Mouse (Mus musculus): ENCODE results near the gene Usp7. TPM values are rescaled to one million over a fixed set of nuclear protein-coding genes. Genes with fewer than 3 reads are reported as not detected.
"Not testable (repeated sequence)": the region's sequence is repeated elsewhere in the genome, so short reads cannot be mapped to it uniquely, and the experiment has no call there.

Usp7 gene
- polyA plus RNA-seq, 1 experiment from 2014 or later, result 34.2 TPM

DNA sequence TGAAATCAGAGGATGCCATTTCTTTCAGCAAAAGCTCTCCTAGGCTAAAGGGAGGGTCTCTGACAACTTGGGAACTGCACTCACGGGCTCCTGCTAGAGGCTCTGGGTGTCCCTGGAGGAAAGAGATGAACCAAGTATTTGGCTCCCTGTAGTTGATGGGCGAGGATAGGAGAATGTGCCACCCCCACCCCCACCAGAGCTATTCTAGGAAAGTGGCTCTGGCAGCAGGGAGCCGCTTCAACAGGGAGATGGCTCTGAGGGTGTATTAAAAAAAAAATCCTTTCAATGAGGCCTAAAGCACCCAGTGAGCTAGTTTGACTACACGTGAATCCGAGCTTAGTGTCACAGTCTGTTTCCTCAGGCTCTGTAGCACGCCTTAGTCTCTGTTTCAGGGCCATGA is 29.1 kb downstream of the Usp7 start:
- Histone ChIP-seq H3K27me3 (replicated peaks) (no peaks in the 10 kb centered on the region), H3K4me3 (no peak overlapping the region), H3K36me3 (replicated peaks) (no peaks in the 10 kb centered on the region), H3K9me3 (no peaks in the 10 kb centered on the region), H3K4me1 (no peaks in the 10 kb centered on the region), H3K4me2 (no peak overlapping the region), H3K9ac (no peak overlapping the region), H3K27ac (no peak overlapping the region)
- 67% methylated on average over 6 of the region's 6 CpGs for WGBS
- no peak for ATAC-seq (replicated peaks)

DNA sequence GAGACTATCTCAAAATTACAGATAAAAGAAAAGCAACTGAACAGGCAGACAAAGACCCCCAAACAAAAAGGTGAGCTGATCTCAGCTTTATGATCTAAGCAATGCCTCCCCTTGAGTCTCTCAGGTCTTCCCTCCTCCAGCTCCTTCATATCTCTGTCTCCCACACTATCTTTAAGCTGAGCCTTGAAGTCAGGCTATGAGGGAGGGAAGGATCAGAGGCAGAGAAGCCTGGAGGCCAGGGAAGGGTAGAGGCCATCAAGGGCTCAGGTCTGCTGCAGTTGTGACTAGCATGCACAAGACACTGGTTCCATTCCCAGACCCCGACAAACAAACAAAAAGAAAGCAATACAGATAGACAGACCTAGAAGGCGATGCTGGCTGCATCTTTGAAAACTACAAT is 30.2 kb downstream of the Usp7 start:
- H3K36me3 ChIP-seq (replicated peaks), result no peaks in the 10 kb centered on the region
- 95% methylated on average over 2 of the region's 2 CpGs for WGBS
- H3K4me3 ChIP-seq, result no peak overlapping the region
- no peak overlapping the region for H3K4me2 ChIP-seq
- no peak overlapping the region for H3K27ac ChIP-seq
- ATAC-seq (replicated peaks), result no peak
- no peaks in the 10 kb centered on the region for H3K9me3 ChIP-seq
- no peak overlapping the region for H3K9ac ChIP-seq
- no peaks in the 10 kb centered on the region for H3K4me1 ChIP-seq
- H3K27me3 ChIP-seq (replicated peaks), result no peaks in the 10 kb centered on the region

GRCm38 (mm10) chr16:8761005-8761404 is 31.1 kb downstream of the Usp7 start:
- WGBS, result 92% methylated on average over 7 of the region's 7 CpGs
- Histone ChIP-seq H3K4me2 (no peak overlapping the region), H3K9ac (no peak overlapping the region), H3K36me3 (replicated peaks) (no peaks in the 10 kb centered on the region), H3K4me3 (no peak overlapping the region), H3K9me3 (no peaks in the 10 kb centered on the region), H3K27ac (no peak overlapping the region), H3K27me3 (replicated peaks) (no peaks in the 10 kb centered on the region), H3K4me1 (no peaks in the 10 kb centered on the region)
- no peak for ATAC-seq (replicated peaks)

- no peaks in the 10 kb centered on the region for H3K4me1 ChIP-seq
- ATAC-seq (replicated peaks), result no peak
- WGBS, result 72% methylated on average over 3 of the region's 3 CpGs
These were observed 33.1 kb downstream of the Usp7 start for GRCm38 (mm10) chr16:8758979-8759378.

DNA sequence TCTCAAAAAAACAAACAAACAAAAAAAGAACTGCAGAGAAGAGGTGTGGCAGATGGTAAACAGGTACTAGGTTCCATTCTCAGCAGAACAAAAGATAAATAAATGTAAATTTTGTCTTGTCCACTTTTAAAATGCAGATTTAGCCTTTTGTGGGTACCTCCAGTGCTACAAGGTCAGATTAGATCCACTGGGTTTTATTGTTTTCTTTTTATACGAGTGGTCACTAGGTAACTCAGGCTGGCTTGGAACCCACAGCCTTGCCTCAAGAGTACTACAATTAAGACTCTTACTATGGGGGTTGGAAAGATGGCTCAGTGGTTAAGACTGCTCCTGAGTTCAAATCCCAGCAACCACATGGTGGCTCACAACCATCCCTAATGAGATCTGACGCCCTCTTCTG is 33.9 kb downstream of the Usp7 start:
- no peak for ATAC-seq (replicated peaks)
- H3K9ac ChIP-seq, result no peak overlapping the region
- no peak overlapping the region for H3K27ac ChIP-seq
- no peaks in the 10 kb centered on the region for H3K9me3 ChIP-seq
- 79% methylated on average over 2 of the region's 2 CpGs for WGBS
- no peak overlapping the region for H3K4me3 ChIP-seq
- H3K4me2 ChIP-seq, result no peak overlapping the region
- H3K4me1 ChIP-seq, result no peaks in the 10 kb centered on the region
- no peaks in the 10 kb centered on the region for H3K36me3 ChIP-seq (replicated peaks)
- H3K27me3 ChIP-seq (replicated peaks), result no peaks in the 10 kb centered on the region

More at GRCm38 (mm10) chr16:8758979-8759378, 33.1 kb downstream of the Usp7 start:
- Histone ChIP-seq H3K36me3 (replicated peaks) (no peaks in the 10 kb centered on the region), H3K4me3 (no peak overlapping the region), H3K27me3 (replicated peaks) (no peaks in the 10 kb centered on the region), H3K4me2 (no peak overlapping the region), H3K9me3 (no peaks in the 10 kb centered on the region), H3K9ac (no peak overlapping the region), H3K27ac (no peak overlapping the region)

- H3K36me3 ChIP-seq (replicated peaks); H3K4me3 ChIP-seq; H3K4me2 ChIP-seq; H3K27me3 ChIP-seq (replicated peaks); H3K4me1 ChIP-seq; H3K9me3 ChIP-seq; H3K27ac ChIP-seq; H3K9ac ChIP-seq; ATAC-seq (replicated peaks): not testable (repeated sequence)
- whole genome bisulfite sequencing, result 94% methylated on average over 5 of the region's 6 CpGs
These were observed 34.5 kb downstream of the Usp7 start for GRCm38 (mm10) chr16:8757586-8757985.

- Histone ChIP-seq H3K27ac (no peak overlapping the region), H3K4me3 (no peak overlapping the region), H3K9ac (no peak overlapping the region), H3K4me1 (no peaks in the 10 kb centered on the region), H3K9me3 (no peaks in the 10 kb centered on the region), H3K36me3 (replicated peaks) (no peaks in the 10 kb centered on the region), H3K4me2 (no peak overlapping the region), H3K27me3 (replicated peaks) (no peaks in the 10 kb centered on the region)
- no peak for ATAC-seq (replicated peaks)
- WGBS, result 94% methylated on average over 2 of the region's 2 CpGs
These were observed 39.8 kb downstream of the Usp7 start for GRCm38 (mm10) chr16:8752334-8752733.

GRCm38 (mm10) chr16:8751555-8752235 is 40.4 kb downstream of the Usp7 start:
- WGBS, result 78% methylated on average over 5 of the region's 5 CpGs
- no peak overlapping the region for H3K4me2 ChIP-seq
- H3K36me3 ChIP-seq (replicated peaks), result no peaks in the 10 kb centered on the region
- no peak overlapping the region for H3K4me3 ChIP-seq
- no peak overlapping the region for H3K9ac ChIP-seq
- ATAC-seq (replicated peaks), result no peak
- no peaks in the 10 kb centered on the region for H3K9me3 ChIP-seq
- no peak overlapping the region for H3K27ac ChIP-seq
- no peaks in the 10 kb centered on the region for H3K27me3 ChIP-seq (replicated peaks)
- H3K4me1 ChIP-seq, result no peaks in the 10 kb centered on the region

GRCm38 (mm10) chr16:8748904-8749303 is 43.2 kb downstream of the Usp7 start:
- 96% methylated on average over 8 of the region's 8 CpGs for WGBS
- ATAC-seq (replicated peaks), result no peak
- Histone ChIP-seq H3K27me3 (replicated peaks) (no peaks in the 10 kb centered on the region), H3K4me1 (no peaks in the 10 kb centered on the region), H3K9me3 (no peaks in the 10 kb centered on the region), H3K4me2 (no peak overlapping the region), H3K4me3 (no peak overlapping the region), H3K36me3 (replicated peaks) (no peaks in the 10 kb centered on the region), H3K9ac (no peak overlapping the region), H3K27ac (no peak overlapping the region)

DNA sequence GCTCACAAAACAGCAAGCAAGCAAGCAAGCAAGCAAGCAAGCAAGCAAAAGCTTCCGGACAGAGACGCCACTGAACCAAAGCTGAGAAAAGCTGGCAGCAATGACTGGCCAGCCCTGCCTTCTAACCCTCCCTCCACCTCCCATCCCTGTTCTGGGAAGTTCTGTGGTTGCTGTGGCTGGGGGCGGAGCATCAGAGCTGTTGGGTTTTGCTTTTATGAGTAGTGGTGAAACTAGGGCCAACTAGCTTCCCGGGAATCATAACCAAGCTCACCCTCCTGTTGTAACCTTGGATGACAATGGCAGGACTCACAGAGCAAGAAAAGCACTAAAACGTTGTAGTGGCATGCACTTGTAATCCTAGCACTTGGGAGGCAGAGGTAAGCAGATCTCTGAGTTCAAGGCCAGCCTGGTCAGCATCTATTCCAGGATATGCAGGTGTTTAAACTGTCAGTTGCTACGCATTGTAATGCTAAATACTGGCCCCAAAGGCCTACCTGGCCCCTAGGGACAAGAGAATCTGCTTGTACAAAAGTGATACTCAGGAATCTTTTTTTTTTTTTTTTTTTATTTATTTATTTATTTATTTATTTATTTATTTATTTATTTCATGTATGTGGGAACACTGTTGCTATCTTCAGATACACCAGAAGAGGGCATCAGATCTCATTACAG is 43.8 kb downstream of the Usp7 start:
- no peaks in the 10 kb centered on the region for H3K4me1 ChIP-seq
- H3K9ac ChIP-seq, result no peak overlapping the region
- H3K9me3 ChIP-seq, result no peaks in the 10 kb centered on the region
- ATAC-seq (replicated peaks), result no peak
- H3K27ac ChIP-seq, result no peak overlapping the region
- H3K4me3 ChIP-seq, result no peak overlapping the region
- H3K4me2 ChIP-seq, result no peak overlapping the region
- 78% methylated on average over 6 of the region's 6 CpGs for WGBS
- H3K27me3 ChIP-seq (replicated peaks), result no peaks in the 10 kb centered on the region
- no peaks in the 10 kb centered on the region for H3K36me3 ChIP-seq (replicated peaks)

- Histone ChIP-seq H3K4me1 (no peaks in the 10 kb centered on the region), H3K36me3 (replicated peaks) (no peaks in the 10 kb centered on the region), H3K9ac (no peak overlapping the region), H3K27ac (no peak overlapping the region), H3K4me3 (no peak overlapping the region), H3K9me3 (no peaks in the 10 kb centered on the region), H3K4me2 (no peak overlapping the region), H3K27me3 (replicated peaks) (no peaks in the 10 kb centered on the region)
- 83% methylated on average over 3 of the region's 3 CpGs for WGBS
- no peak for ATAC-seq (replicated peaks)
These were observed 44.3 kb downstream of the Usp7 start for GRCm38 (mm10) chr16:8747772-8748171.

GRCm38 (mm10) chr16:8746509-8746908 is 45.6 kb downstream of the Usp7 start:
- Histone ChIP-seq H3K27me3 (replicated peaks) (no peaks in the 10 kb centered on the region), H3K36me3 (replicated peaks) (no peaks in the 10 kb centered on the region), H3K4me3 (no peak overlapping the region), H3K27ac (no peak overlapping the region), H3K4me1 (no peaks in the 10 kb centered on the region), H3K9me3 (no peaks in the 10 kb centered on the region), H3K9ac (no peak overlapping the region), H3K4me2 (no peak overlapping the region)
- no peak for ATAC-seq (replicated peaks)
- WGBS, result 85% methylated on average over 2 of the region's 2 CpGs

GRCm38 (mm10) chr16:8745751-8746150 is 46.4 kb downstream of the Usp7 start:
- Histone ChIP-seq H3K4me2 (no peak overlapping the region), H3K9ac (no peak overlapping the region), H3K4me1 (no peaks in the 10 kb centered on the region), H3K9me3 (no peaks in the 10 kb centered on the region), H3K27ac (no peak overlapping the region), H3K36me3 (replicated peaks) (no peaks in the 10 kb centered on the region), H3K4me3 (no peak overlapping the region), H3K27me3 (replicated peaks) (no peaks in the 10 kb centered on the region)
- no peak for ATAC-seq (replicated peaks)
- WGBS, result 95% methylated on average over 2 of the region's 2 CpGs

Measured in midbrain, embryonic 15.5 days (tissue).